In the genomic region with DNA sequence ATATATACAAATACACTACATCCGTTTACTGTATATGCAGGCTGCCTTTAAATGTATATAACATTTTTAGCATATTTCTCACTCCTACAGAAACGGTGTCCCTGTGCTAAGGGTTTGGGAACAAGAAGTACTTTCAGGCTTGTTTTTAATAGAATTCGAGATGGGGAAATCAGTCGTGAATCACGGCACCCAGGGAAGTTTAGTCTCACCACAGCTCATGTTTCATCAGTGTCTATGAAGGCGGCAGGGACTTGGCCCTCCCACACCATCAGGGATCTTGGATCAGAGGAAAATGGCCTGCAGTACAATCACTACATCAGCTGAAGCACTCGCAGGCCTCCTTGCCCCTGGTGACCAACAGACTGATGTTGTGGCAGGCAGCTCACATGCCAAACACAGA, we compare ENCODE assay signal across 5 mouse cellular contexts.
"Had no signal": no experiment of that assay in that cellular context is flagged by ENCODE, and none has a peak within 500 bp of the region (broad histone marks: within the 10 kb centered on the region; RNA-seq: fewer than 3 reads in every experiment).

No protein-coding gene starts in this region.

- DNase-seq: kidney, adult 11 months; kidney, adult 9 months; kidney, postnatal 10 days; lung, embryonic 14.5 days; thymus, postnatal 36 days had no signal
